Mouse (Mus musculus) forebrain, embryonic 10.5 days (tissue): ENCODE results near the gene March8. TPM values are rescaled to one million over a fixed set of nuclear protein-coding genes. Genes with fewer than 3 reads are reported as not detected.

Experiments
- DNase-seq: peaks from one replicate; pipeline ENCODE4 v3.0.0-alpha.2; 2017; ENCODE audit warnings: low spot score; ENCODE audit errors: extremely low spot score
- H3K27ac ChIP-seq: fragments of 300-500 bp; sonication (generic); 2 replicates; pipeline ENCODE4 v1.5.1; 2016; ENCODE audit warnings: mild to moderate bottlenecking
- H3K27me3 ChIP-seq: fragments of 300-500 bp; sonication (generic); 2 replicates; pipeline ENCODE4 v1.6.1; 2016; ENCODE audit warnings: mild to moderate bottlenecking; ENCODE audit not compliant: poor library complexity, severe bottlenecking
- H3K36me3 ChIP-seq: fragments of 300-500 bp; sonication (generic); replicated peaks from 2 replicates; pipeline ENCODE4 v1.6.1; 2016; ENCODE audit warnings: mild to moderate bottlenecking, moderate library complexity
- H3K4me1 ChIP-seq: fragments of 300-500 bp; sonication (generic); 2 replicates; pipeline ENCODE4 v1.6.1; 2016
- H3K4me3 ChIP-seq: fragments of 300-500 bp; sonication (generic); 2 replicates; pipeline ENCODE4 v1.5.1; 2016; ENCODE audit warnings: mild to moderate bottlenecking, moderate library complexity
- H3K9me3 ChIP-seq: fragments of 300-500 bp; sonication (generic); 2 replicates; pipeline ENCODE4 v1.6.1; 2016; ENCODE audit warnings: mild to moderate bottlenecking, moderate library complexity
- WGBS: fragments of 180-500 bp; shearing (Covaris S2); methylation state at CpG from one replicate; pipeline ENCODE4 v1.1.7; 2016; 5-methylcytosine and 5-hydroxymethylcytosine counted together
- polyA plus RNA-seq: library from polyadenylated mRNA; unstranded; fragments of >200 nt; fragmentation: Nextera tagmentation; extraction: Ambion mirVana; gene quantifications from 2 replicates; pipeline ENCODE4 v1.2.1, GENCODE M21; 2016

Gene March8
- polyA plus RNA-seq, 1 experiment from 2014 or later = 25.3 TPM

DNA sequence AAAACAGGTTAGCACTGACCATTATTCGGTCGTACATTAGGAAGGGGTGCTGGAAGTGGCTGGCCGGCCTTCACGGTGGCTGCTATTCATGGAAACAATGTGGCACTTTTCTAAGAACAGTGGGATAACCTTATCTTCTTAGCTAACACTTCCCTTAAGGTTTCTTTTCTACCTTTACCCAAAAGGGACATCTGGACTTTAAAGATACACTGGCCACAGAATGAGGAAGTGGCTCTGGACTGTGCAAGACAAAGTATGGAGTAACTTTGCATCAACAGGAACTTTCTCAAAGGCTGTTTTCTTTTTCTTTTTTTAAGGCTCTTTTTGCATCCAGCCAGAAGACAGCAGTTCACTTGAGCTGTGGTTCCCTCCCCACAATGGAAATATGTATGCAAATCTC, 120.9 kb downstream of the March8 start:
- Histone ChIP-seq H3K4me1 (peaks cover 16% of the 10 kb centered on the region), H3K27me3 (peaks cover 41% of the 10 kb centered on the region), H3K27ac (no peak overlapping the region), H3K4me3 (no peak overlapping the region), H3K9me3 (no peaks in the 10 kb centered on the region), H3K36me3 (no peaks in the 10 kb centered on the region)
- no peak for DNase-seq
- 84% methylated on average over 4 of the region's 4 CpGs for WGBS

Other genes starting within 250 kb of the March8 start
- 14.8 and 16.2 TPM in 2 replicates for gene Tmcc1, start 144.5 kb upstream of the March8 start, polyA plus RNA-seq
- gene Washc2, start 130.0 kb upstream of the March8 start, polyA plus RNA-seq = 47.5 and 49.2 TPM in 2 replicates
- gene Zfand4, start 73.8 kb upstream of the March8 start, polyA plus RNA-seq = 8.1 and 8.2 TPM in 2 replicates
- gene Alox5, start 123.2 kb downstream of the March8 start, polyA plus RNA-seq = 0.78 and 1.0 TPM in 2 replicates
- gene Olfr211, start 151.1 kb downstream of the March8 start, polyA plus RNA-seq = not detected in 2 replicates
- 0.07 TPM in 1 of 2 replicates, not detected in the other for gene Olfr212, start 168.5 kb downstream of the March8 start, polyA plus RNA-seq
- not detected in 2 replicates for gene Olfr213, start 200.4 kb downstream of the March8 start, polyA plus RNA-seq
- gene Gm5580, start 213.1 kb downstream of the March8 start, polyA plus RNA-seq = 0.66 and 0.67 TPM in 2 replicates
- gene Olfr214, start 216.2 kb downstream of the March8 start, polyA plus RNA-seq = not detected in 2 replicates
- not detected in 2 replicates for gene Olfr215, start 246.2 kb downstream of the March8 start, polyA plus RNA-seq